Mouse (Mus musculus) ovary, postnatal 14 days (tissue): ENCODE data around the gene Rbm42.
A peak's percentile ranks its signal among the peaks of the same experiment; 100 is the strongest.

Experiments
- DNase-seq: peaks from one replicate; pipeline ENCODE4 v3.0.0; 2022; ENCODE audit warnings: low spot score

Gene Rbm42

GRCm38 (mm10) chr7:30615049-30615760, 34.9 kb downstream of the Rbm42 start:
- DNase-seq: no peak

GRCm38 (mm10) chr7:30614454-30614853, 35.7 kb downstream of the Rbm42 start:
- no peak for DNase-seq

DNA sequence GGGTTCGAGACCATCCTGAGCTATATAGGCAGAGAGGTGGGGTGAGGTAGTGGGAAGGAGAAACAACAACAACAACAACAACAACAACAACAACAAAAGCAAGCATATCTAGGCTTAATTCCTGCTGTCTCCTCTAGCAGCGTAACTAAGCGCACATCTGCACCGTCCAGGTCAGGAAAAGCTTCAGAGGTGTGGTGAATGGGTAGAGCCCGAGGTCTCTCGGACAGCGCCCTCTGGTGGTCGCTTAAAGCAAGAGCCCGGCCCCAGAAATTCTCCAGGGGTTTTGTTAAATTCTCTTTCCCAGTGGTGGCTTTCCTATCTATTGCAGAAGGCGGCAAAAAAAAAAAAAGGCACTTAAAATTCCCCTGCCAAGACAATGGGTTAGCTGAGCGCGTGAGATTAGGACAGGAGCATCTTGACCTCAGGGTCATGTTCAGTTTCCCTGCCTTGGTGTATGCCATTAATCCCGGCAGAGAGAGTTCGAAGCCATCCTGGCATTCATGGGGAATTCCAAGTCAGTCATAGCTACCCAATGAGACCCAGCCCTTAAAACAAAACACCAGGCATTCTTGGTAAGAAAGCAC, 36.5 kb downstream of the Rbm42 start:
- DNase-seq: peak; percentile 60

DNA sequence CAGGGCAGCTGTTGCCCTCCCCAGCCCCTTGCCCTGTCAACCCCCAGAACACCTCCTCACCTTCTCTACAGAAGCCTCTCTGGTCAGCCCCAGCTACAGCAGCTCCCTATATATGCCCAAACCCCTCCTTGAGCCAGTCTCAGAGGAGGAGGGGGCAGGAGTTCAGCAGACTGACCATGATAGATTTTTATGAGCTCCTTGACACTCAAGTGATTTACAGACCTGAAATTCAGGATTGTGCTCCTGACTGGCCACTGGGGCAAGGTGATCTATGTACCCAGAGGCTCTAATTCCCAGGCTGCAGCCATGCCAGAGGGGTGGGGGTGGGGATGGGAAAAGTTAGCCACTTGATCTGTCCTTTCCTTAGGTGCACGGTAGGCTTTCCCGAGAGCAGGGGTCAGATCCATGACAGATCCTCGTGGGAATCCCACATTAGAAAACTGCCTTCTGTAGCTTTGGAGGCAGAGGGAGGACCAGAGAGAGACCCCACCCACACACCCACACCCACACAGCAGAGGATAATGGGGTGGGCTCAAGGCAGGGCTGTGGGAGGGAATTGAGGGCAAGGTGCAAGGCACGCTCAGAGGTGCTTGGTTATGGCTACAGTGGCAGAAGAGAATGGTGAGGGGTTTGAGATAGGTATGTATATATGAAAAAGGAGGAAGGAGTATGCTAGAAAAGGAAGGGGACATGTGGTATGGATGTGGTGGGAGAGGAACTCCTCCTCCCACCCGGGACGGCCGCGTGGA, 37.3 kb downstream of the Rbm42 start, which contains the start of gene Upk1a:
Gene Upk1a, minus strand, starts transcription at position 194 of the 749 bp plus-strand sequence.
- no peak for DNase-seq

- DNase-seq: no peak
These were observed 40.1 kb downstream of the Rbm42 start for GRCm38 (mm10) chr7:30610043-30610442.

- no peak for DNase-seq
These were observed 41.6 kb downstream of the Rbm42 start for GRCm38 (mm10) chr7:30608476-30608875.

- no peak for DNase-seq
These were observed 42.3 kb downstream of the Rbm42 start for GRCm38 (mm10) chr7:30607706-30608309.

DNA sequence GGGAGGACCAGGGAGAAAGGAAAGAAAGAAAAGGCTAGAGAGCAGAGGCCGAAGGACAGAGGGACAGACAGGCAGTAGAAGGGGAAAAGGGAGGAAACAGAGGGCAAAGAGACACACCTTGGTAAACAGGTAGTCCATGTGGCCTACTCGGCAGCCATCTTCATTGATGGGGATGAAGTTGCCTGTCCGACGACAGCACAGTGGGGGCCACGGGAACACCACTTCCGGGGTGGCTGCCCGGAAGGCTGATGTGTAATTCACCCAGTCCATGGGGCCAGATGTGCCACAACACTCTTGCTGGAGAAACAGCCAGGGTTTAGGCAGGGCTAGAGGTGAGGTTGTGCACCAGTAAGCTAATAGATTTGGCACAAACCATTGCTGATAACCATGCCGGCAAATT, 45.2 kb downstream of the Rbm42 start:
- no peak for DNase-seq

GRCm38 (mm10) chr7:30604424-30604823, 45.7 kb downstream of the Rbm42 start:
- DNase-seq: no peak

DNA sequence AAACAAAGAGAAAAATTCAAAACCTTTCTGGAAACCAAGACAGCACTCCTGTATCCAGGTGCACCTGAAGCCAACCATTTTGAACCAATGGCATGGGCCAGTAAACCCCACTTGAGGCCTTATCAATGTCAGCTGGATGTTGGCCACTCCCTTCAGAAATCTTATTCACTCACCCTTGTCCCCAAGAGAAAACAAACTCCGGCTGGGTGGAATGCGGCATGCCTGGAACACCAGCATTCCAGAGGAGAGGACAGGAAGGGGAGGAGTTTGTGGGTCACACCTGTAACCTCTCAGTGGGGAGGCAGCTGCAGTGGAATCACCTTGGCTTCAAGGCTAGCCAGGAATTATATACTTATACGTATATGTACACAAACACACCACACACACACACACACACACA, 47.5 kb downstream of the Rbm42 start:
- DNase-seq: no peak

DNA sequence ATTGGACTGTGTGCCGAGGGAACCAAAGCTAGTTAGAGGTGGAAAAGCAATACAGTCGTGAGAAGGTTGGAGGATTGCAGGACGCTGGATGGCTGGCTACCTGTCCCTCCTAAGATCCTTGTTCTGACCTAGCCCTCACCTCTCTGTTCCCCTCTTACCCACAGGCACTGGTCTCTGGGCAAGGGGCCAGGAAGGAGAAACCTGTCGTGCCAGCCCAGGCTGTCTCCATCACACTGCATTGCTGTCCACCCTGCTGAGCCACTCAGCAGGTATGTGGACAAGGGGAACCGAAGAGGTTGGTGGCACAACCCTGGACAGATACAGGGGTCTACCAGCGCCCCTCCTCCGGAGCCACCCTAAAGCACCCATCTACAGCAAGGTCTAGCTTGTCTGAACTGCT, 49.5 kb downstream of the Rbm42 start:
- DNase-seq: no peak

DNA sequence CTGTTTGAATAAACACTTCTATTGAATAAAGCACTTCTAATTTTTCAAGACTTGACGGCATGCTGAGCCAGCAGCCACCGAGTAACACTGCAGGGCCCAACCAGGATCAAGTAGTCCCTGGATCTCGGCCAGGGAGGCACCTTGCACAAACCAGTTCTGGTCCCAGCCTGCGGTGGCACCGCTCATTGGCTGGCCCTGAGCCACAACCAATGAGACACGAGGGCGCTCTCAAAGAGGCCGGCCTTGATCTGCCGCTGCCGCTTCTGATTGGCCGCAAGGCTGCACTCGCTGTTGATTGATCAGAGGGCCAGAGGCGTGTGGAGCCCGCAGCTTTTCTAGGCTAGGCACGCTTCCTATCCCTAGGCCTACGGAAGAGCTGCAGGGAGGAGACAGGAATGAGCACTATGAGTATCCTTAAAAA, 50.2 kb downstream of the Rbm42 start:
- peak; percentile 80 for DNase-seq

DNA sequence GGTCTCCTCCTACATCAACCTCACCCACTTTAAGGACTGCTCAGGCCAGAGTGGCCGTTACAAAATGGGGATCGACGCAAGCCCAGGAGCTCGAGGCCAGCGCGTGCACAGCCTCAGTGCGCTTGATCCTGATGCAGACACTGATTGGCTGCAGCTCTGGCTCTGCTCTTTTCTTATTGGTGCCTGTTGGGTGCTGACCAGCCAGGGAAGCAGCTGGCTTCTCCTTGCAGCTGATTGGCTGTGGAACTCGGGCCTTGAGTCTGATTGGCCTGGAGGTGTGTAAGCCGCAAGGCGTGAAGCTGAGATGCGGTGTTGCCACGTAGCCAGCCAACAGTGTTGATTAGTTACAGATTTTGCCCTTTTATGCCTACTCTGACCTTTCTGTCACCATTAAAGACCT, 51.3 kb downstream of the Rbm42 start, which contains the start of gene Zbtb32:
Gene Zbtb32, minus strand, starts transcription at position 124 of the 400 bp plus-strand sequence.
- DNase-seq: no peak

GRCm38 (mm10) chr7:30596811-30597210, 53.3 kb downstream of the Rbm42 start:
- DNase-seq: no peak

GRCm38 (mm10) chr7:30596093-30596492, 54.0 kb downstream of the Rbm42 start:
- DNase-seq: no peak

- DNase-seq: no peak
These were observed 55.5 kb downstream of the Rbm42 start for GRCm38 (mm10) chr7:30594510-30595024.

DNA sequence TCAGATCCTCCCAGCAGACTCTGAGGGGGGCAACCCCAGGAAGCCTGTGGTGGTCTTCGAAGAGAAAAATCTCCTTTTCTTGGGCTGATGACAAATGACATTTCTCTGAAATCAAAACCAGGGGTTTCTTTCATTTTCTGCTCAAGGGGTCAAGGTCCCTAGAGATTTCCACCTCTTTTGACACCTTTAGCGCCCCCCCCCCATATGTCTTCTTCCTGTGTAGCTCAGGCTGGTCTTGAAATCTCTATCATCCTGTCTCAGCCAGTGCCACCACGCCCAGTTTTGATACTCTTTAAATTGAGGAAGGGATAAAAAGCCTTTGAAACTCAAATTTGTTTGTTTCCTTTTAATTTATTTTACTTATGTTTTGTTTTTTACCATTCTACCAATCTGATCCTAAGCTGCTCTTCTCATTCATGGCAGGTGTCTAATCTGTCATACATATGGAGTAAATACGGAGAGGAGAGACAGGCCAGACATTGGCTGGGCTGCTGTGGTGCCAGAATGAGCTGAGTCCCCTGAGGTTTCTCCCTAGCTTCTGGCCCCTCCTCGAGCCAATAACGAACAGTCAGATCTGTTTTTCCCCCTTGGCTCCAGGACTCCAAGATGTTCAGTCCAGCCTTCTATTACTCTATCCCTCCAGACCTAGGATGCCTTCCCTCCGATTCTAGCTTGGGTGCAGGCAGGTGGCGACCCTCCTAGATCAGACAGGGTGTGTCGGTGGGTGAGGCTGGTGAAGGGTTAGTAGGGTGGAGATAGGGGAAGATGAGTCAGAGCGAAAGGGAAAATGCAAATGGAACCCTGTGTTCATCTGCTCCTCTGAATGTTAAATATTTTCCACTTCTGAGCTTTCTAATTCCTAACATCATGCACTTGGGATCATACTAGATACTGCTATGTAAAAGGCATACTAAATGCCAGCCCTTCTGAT, 56.3 kb downstream of the Rbm42 start:
- DNase-seq: no peak

DNA sequence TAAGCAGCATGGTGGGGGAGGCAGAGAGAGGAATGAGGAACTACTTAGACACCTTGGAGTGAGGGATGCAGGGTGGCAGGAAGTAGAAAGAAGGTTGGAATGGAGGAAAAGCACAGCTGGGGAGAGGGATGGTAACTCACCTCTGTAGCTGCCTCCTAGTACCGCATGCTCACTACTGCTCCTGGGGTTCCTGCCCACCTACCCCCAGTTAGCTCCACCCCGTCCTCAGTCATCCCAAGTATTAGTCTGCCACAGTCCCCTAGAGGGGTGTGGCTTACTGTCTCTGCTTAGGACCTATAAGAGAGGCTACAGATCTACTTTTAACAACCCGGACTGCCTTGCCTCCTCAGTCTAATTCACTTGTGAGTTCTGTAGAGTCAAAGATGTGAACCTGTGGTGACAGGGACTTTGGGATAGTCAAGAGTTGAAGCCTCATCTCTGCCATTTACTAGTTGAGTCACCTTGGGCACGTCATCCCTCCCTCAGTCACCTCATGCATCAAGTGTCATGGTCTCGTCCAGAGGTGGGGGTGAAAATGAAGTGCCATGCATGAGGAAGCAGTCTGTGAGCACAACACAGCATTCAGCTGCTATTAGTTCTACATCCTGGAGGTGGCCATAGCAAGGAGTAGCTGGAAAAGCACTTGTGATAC, 57.2 kb downstream of the Rbm42 start:
- DNase-seq: no peak

- no peak for DNase-seq
These were observed 58.5 kb downstream of the Rbm42 start for GRCm38 (mm10) chr7:30591605-30591951.
